Mouse (Mus musculus) right cerebral cortex, postnatal 10 days (tissue): ENCODE data around the gene Uba7.
"Not testable (repeated sequence)": the region's sequence is repeated elsewhere in the genome, so short reads cannot be mapped to it uniquely, and the experiment has no call there.

ENCODE experiments used
- DNase-seq, 2 experiments: peaks; one replicate each; pipeline ENCODE4 v3.0.0; 2021; ENCODE audit warnings: low spot score in 2 of 2

Uba7 gene

GRCm38 (mm10) chr9:107992197-107992596 is 16.9 kb downstream of the Uba7 start, which contains the start of gene Cdhr4:
Gene Cdhr4, plus strand, starts transcription at chr9:107992497.
- DNase-seq = no peak

DNA sequence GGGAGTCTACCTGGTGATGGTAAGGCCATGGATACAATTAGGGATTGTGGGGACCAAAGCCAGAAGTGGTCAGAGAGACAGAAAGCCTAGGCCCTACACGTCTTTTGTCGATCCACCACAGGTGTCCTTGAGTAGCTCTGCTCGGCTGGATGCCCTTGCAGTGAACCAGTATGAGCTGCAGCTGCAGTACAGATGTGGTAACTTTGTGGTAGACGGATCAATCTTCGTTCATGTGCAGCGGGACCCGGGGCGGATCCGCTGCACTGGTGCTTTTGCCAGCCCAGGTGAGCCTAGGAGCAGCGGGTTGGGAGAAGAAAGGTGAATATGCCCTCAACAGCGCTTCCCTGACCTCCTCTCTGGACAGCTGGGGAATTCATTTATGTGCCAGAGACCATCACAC is 17.7 kb downstream of the Uba7 start:
- no peak for DNase-seq

GRCm38 (mm10) chr9:107994464-107994863 is 19.2 kb downstream of the Uba7 start:
- no peak for DNase-seq

GRCm38 (mm10) chr9:107995513-107995912 is 20.2 kb downstream of the Uba7 start:
- DNase-seq = no peak

DNA sequence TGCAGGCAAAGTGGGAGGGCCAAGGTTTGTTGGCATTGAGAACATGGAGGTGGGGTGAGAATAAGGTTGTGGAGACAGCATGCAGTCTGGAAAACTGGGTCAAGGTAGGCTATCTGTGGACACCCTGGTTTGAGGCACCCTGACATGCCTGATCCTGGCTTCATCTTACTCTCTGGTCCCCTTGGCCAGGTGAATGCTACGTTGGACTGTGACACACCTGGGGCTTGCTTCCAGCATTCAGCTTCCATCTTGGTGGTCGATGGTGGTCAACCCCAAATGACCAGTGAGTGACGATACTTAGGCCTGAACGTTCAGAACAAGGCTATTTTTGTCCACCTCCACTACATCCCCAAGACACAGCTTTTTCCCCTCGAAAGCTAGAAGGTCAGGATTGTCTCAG is 20.7 kb downstream of the Uba7 start, which contains the start of gene Gm20662:
Gene Gm20662, plus strand, starts transcription at position 301 of the 400 bp plus-strand sequence.
- no peak for DNase-seq

GRCm38 (mm10) chr9:108001922-108002770 is 26.8 kb downstream of the Uba7 start, which contains the start of gene Ip6k1:
Gene Ip6k1, plus strand, starts transcription at chr9:108002501.
- DNase-seq = peak; percentile 100

DNA sequence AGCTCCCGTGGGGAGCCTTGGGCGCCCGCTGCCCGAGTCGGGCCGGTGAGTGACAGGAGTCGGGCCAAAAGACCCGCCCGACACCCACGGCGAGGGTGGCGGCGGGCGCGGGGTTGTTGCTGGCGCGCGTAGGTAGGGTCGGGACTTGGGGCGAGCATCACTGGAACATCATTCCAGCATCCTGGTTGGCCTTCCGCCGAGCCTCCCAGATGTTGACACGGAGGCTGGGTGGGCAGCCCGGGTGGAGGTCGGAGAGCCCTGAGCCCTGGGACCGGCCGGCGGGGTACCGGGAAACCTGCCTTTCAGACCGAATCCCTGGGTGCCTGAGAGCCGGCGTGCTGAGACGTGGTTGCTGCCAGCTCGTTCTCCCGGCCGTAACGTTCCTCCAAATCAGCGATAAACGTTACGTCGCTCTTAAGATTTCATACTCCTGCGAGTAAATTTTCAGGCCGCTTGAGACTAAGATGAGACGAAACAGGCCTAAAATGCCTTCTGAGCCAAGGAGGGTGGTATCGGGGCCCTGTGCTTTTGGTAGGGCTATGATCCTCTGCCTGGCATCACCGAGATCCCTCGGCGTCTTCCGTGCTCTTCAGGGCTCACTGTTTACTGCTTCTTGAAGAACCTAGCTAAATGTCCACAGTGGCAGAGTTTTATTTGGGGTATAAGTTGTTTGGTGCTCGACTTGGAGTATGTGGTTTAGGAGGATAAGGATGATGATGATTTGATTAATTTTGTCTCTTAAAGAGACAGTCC is 27.6 kb downstream of the Uba7 start:
- DNase-seq = peak in 1 of 2 experiments; percentile 61

- DNase-seq = no peak
These were observed 28.2 kb downstream of the Uba7 start for GRCm38 (mm10) chr9:108003531-108003890.

GRCm38 (mm10) chr9:108008041-108008440 is 32.7 kb downstream of the Uba7 start:
- DNase-seq = no peak

DNA sequence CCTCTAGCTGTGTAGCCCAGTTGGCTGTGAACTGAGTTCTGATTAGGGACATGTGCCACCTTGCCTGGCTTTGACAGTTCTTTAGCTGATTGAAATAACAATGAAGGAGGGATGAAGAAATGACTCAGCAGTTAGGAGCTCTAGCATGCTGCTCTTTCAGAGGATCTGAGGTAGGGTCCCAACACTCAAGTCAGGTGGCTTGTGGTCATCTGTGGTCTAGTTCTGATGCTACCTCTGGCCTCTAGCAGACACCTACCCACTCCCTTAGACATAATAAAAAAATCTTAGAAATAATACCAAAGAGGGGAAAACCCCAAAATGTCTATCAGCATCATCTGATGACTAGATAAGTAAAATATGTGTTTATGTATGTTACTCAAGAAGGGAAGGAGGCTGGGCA is 35.1 kb downstream of the Uba7 start:
- DNase-seq = no peak

DNA sequence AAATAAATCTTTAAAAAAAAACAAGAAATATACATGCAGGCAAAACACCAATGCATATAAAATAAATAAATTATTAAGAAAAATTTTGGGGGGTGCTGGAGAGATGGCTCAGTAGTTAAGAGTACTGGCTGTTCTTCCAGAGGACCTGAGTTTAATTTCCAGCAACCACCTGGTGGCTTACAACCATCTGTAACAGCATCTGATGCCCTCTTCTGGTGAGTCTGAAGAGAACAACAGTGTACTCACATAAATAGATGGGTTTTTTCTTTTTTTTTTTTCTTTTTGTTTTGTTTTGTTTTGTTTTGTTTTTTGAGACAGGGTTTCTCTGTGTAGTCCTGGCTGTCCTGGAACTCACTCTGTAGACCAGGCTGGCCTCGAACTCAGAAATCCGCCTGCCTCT is 38.3 kb downstream of the Uba7 start:
- not testable (repeated sequence) for DNase-seq

- no peak for DNase-seq
These were observed 41.8 kb downstream of the Uba7 start for GRCm38 (mm10) chr9:108017127-108017526.

DNA sequence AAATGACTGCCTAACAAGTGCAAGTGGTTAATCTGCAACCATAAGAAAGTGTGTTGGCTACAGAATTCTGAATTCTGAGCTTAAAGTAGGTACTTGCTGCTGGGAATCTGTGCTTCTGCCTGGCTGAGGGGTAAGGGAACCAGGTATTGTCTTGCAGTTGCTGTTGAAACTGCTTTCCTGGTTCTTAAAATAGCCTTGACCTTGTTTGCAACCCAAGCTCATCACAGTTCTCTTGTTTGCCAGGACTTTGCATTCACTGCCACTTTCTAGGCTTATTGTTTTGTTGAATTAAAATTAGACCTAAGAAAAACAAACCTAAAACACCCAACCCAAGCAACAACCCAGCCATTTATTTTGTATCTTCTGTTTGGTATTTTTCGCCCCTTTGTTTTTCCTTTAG is 45.4 kb downstream of the Uba7 start:
- DNase-seq = no peak

GRCm38 (mm10) chr9:108023216-108023615 is 47.9 kb downstream of the Uba7 start:
- DNase-seq = no peak

GRCm38 (mm10) chr9:108026584-108026983 is 51.3 kb downstream of the Uba7 start:
- no peak for DNase-seq

- no peak for DNase-seq
These were observed 52.6 kb downstream of the Uba7 start for GRCm38 (mm10) chr9:108027867-108028266.

GRCm38 (mm10) chr9:108032126-108032525 is 56.8 kb downstream of the Uba7 start:
- DNase-seq = no peak
